Mouse (Mus musculus): Measurements from ENCODE around the gene Ppm1e.
"Not testable (repeated sequence)": the region's sequence is repeated elsewhere in the genome, so short reads cannot be mapped to it uniquely, and the experiment has no call there.

Gene Ppm1e

DNA sequence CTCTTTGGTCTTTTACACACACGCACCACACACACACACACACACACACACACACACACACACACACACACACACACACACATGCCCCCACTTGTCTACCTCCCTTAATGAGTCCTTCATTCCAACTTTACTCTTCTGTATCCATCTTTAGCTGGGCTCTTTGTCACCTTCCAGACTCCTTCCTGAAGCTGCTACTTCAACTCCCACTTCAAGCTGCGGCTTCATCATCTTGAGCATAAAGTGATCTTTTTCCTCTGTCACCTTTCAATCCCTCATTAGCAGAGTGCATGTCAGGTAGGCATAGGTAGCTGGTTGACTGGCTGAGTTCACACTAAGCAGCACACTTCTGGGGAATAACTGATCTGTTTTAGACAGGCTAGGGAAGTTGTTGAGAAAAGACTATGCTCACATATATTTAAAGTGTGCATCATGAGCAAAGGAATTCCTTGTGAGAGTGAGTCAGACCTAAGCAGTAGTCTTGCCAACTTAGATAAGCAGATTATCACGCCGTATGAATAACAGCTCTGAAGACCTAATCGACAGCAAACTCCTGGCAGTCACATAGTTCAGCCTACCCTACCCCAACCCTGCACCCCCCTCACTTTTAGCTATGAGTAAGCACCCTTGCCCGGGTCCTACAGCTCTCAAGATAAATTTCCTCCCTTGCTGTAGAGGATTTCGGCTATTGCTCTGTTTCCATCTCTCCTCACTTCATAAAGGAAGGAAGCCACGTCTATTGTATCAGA is 49.3 kb downstream of the Ppm1e start:
- DNase-seq, result no peak

DNA sequence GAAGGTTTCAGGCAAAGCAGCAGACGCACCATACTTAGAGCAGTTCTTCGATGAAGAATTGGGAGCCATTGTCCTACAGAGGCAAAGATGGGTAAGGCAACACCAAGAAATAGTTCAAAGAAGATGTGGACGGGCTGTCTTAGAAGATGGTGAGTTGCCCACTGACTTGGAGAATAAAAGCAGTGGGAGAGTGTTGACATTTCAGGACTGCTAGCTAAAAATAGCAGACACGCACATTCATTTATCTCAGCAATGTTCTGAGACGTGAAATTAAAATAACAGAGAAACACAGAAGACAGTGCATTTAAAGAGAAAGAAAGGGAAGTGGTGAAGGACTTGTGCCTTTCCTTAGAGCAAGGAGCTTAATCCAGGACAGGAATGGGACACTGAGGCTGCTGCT is 59.8 kb downstream of the Ppm1e start:
- DNase-seq, result no peak

DNA sequence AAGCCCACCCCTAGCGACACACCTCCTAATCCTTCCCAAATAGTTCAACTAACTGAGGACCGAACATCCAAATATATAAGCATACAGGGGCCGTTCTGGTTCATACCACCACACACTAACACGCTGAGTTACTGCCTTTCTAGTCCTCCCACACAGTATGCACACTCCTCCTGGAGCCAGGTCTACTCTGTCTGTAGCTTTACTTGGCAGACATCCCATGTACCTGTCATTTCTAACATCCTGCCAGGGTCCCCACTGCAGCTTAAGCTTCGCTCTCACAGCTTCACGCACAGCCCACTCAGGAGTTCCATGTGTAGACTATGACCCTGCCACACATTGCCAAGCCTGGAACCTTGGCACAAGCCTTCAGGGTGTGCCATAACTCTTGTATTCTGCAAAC is 62.4 kb downstream of the Ppm1e start:
- DNase-seq, result no peak

DNA sequence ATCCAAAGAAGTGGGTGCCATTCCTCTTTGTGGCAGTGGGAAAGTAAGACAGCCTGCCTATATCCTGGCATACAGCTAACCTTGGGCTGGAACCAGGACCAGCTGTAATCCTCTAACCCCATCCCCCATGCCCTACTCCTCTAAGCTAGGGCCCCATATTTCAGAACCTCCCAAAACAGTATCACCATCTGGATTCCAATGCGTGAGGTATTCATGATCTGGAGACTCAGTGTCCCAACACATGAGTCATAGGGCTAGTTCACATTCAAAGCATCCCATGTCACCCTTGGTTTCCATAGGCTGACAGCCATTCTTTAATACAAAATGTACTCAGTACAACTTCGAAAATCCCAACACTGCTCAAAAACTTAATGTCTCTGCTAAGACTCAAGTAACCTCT is 63.2 kb downstream of the Ppm1e start:
- no peak for DNase-seq

DNA sequence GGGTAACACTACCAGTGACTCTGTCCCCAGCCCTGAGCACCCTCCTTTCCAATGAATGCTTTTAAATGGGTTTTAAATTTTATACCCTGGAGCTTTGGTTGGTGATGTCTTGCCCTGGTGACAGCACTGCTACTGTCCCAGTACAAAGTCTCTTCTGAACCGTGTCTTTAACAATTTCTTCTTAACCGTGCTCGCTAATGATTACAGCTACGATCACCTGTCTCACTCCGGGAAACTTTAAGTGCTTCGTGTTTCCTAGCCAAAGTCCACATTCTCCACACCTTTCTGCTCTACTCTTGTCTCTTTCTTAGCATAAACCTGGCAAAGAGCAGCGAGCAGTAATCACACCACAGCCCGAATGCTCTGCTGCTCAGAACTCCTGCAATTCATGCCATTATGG is 69.5 kb downstream of the Ppm1e start:
- peak; percentile 52 for DNase-seq

DNA sequence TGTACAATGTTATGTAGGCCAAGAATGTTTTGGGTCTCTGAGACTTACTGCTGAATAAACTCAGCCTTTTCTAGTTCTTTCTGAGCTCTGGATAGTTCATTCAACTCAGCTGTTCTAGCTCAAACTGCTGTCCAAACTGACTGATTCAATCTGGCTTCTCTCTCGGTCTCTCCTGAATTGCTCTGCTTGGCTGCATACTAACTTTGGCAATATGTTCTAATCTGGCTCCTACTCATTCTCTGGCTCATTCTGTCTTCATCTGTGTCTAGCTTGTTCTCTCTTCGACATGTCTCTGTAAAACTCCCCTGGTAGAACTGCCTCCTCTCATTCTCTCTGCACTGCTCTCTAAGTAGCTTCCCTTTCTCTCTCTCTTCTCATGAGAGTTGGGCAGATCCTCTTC is 72.6 kb downstream of the Ppm1e start:
- no peak for DNase-seq

DNA sequence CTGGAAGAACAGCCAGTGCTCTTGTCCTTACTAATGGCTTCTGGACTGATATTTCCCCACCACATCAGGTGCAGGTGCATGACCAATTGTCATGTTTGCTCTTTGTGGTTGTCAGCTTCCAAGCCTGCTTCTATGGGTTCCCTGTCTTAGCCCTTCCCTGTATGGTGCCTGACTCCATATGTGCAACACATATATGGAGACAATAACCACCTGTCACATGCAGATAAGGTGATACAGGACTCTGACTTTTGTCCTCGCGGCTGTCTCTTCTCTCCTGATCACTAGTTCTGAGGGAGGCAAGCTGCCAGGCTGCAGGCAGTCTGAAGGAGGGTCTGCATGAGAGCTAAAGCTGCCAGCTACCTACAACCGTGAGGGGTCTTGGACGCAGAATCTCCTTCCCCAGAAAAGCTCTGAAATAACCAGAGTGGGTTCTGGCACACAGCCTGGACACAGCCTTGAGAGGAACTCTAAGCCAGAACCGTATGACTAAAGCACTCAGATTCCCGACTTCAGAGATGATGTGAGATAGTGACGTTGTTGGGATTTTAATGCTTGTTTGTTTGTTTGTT is 76.8 kb downstream of the Ppm1e start:
- no peak for DNase-seq

DNA sequence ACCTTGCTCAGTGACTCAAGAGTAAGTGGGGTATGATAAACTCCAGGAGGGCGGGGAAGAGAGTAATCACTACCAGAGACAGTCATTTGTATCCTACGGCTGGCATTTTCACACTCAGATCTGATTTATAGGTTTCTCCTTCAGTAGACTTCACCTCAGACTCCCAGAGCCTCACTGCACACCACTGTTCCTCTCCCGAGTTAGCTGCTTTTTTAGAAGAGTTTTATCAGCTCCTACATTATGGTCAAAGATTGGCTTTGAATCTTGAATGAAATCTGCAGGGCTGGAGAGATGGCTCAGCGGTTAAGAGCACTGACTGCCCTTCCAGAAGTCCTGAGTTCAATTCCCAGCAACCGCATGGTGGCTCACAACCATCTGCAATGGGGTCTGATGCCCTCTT is 79.4 kb downstream of the Ppm1e start:
- DNase-seq, result no peak

DNA sequence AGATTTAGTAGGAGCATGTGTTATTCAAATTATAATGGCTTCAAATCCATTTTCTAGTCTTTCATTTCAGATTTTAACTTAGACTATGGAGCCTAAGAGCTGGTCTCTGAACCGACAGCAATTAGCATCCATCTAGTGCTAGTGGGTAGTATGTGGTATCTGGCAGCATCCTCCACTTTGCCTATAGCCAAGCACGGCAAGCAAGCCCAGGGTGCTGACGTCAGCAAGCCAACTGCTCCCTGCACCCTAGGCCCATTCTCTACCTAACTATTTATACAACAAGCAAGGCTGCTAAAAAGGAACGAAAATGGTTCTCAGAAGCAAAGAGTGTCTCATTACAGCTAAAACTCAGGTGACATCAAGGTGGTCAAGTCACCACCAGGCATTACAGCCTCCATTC is 80.0 kb downstream of the Ppm1e start:
- DNase-seq, result no peak

DNA sequence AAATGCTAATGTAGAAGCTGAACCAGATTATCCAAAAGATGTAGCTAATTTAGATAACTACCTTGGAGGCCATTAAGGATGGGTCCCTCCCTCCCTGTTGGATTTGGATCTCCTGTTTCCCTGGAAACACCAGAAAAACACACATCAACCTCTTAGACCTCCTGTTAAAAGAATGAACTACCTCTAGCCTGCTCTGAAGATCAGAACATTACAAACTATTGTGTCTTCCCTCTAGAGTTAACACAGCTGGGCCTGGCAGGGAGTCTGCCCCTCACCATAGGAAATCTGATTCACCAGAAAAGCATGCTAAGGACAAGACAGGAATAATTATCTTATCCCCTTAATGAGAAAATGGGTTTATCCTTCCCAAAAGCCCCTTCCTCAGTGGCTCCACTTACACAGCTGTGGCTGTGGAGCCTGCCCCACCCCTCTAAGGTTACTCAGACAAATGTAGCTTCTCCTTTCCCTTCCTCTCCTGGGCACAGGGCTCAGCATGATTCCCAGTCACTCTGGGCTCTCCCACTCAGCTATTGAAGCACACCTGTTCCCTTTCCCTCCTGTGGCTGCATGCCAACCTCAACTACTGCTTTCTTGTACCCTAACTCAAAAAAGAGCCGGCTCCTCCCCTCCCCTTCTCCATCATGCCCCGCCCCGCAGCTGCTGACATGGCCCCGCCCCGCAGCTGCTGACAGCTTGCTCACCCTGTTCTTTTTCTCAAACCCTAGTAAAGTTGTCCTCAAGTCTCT is 82.4 kb downstream of the Ppm1e start:
- no peak for DNase-seq

DNA sequence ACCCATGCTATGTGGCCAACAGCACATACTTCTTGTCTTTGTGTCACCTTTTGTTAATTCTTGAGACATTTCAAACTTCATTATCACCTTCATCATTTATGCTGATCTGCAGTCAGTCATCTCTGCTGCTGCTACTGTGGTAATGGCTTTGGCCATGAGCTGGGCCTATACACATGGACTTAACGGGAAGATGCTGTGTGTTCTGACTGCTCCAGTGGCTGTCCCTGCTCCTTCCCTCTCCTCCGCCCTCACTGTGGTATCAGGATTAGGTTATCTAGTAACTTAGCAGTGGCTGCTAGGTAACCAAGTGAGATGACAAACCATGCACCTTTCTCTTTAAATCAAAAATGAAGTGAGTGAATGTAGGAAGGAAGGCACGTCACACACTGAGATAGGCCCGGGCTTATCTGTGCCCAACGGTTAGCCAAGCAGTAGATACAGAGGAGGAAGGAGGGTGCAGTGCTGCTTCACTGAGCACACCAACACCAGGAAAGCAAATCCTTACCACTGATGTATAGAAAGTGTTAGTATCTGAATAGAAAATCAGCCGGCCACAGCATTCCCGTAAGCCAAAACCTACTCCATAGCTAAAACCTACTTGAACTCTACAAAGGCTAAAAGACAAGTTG is 83.3 kb downstream of the Ppm1e start:
- no peak for DNase-seq

DNA sequence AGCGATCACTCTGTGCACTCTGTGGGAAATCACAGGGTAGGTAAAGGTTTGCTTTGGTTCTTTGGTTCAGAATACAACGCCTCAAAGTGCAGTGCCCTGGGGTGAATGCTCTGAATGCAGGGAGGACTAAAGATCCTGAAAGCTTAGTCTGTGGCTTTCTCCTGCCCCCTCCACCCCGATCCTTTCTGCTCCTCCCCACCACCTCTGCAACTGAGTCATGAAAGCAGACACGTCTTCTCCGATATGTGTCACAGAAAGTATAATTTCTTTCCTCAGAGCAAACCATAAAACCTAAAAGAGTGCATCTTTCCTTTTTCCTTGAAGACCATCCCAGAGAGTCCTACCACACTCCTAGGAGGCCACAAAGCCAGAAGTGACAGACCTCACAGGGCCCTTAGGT is 86.1 kb downstream of the Ppm1e start:
- no peak for DNase-seq

DNA sequence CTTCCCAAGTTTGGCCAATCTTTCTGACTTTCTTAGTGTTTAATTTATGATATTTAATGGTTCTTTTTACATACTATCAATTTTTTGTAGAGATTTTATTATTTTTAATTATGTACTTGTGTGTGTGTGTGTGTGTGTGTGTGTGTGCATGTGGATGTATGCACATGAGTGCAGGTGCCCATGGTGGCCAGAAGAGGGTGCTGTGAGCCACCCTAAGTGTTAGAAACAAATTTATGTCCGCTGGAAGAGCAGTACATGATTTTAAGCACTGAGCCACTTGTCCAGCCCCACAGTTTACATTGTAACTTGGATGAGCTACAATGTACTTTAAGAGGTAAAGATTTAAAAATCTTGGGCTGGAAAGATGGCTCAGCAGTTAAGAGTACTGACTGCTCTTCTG is 87.3 kb downstream of the Ppm1e start:
- no peak for DNase-seq

DNA sequence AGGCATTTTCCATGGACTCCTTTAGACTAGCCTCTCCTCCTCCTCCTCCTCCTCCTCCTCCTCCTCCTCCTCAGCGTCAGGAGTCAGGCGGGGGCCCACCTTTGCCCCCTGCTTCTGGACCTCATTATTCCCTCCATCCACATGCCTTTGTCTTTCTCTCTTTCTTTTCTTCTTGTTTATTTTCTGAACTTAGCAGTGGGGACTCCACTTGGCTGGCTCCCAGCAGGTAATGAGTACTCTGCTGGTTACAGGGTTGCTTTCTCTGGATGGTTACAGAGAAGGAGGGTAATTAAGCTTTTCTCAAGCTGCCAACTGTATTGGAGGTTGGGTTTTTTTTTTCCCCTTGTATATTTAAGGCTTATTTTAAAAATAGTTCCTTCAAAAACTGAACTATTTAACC is 87.9 kb downstream of the Ppm1e start:
- peak; percentile 39 for DNase-seq

DNA sequence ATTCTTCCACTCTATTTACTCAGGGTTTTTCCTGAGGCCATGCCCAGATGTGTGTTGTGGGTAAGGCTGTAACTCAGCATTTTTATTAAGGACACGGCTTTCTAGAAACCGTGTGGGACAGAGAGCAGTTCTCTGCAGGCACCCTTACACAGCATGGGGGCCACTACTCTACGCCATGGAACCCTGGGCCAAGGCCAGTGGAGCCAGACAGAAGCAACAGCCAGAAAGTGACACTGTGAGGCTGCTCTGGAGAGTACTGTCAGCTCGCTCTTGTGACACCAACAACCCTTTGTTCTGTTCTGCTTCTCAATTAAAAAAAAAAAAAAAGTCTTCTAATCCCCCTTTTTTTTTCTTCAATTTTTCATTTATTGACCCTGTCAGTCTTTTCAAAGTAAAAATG is 88.4 kb downstream of the Ppm1e start:
- DNase-seq, result no peak

DNA sequence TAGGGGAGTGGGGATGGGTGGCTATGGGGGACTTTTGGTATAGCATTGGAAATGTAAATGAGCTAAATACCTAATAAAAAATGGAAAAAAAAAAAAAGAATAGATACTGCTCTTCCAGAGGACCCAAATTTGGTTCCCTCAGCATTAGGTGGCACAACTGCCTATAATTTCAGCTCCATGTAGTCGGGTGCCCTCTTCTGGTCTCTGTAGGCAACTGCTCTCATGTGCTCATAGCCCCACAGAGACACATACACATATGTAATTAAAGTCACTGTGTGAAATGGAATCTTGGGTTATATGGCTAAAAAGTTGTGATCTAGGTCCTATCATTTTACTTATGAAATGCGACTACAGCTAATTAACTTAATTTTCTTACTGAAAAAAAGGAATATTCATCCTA is 90.0 kb downstream of the Ppm1e start:
- DNase-seq, result no peak

DNA sequence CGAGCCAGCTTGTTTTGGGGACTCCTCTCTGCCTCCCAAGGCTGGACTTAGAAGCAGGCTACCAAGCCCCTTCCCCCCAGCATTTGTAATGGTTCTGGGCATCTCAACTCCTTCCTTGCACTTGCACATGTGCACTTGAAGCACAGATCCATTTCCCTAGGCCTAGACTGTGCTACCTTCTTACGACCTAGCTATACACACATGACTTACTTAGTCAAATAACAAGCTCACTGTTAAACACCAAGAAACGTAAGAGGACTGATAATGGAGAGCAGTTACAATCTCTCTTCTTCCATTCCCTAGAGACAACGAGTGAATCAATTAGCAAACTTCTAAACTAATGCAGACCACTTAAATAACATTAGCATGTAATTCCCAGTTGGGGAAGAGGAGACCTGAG is 92.6 kb downstream of the Ppm1e start:
- DNase-seq, result no peak

DNA sequence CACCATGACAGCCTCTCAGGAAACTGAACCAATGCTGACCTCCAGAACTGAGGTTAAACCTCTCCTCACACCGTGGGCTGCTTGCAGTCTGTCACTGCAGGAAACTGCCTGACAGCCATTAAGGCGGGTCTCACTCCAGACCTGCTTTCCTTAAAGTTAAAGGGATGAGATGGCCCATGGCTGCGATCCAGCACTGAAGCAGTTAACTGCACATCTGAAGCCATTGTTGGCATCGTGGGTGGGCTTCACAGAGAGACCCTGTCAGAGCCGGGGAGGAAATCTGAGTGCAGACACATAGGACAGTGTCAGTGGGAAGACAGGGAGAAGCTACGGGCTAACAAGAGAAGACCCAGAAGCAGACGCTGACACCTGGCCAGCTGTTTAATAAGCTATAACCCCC is 94.9 kb downstream of the Ppm1e start:
- no peak for DNase-seq

DNA sequence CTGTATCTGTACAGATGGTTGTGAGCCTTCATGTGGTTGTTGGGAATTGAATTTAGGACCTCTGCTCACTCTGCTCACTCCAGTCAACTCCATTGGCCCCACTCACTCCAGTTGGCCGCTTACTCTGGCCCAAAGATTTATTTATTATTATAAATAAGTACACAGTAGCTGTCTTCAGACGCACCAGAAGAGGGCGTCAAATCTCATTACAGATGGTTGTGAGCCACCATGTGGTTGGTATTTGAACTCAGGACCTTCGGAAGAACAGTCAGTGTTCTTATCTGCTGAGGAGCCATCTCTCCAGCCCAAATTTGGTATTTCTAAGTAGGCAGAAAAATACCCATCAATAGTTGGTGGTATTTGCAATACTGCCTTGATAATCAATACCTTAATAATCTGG is 97.1 kb downstream of the Ppm1e start:
- DNase-seq, result not testable (repeated sequence)

DNA sequence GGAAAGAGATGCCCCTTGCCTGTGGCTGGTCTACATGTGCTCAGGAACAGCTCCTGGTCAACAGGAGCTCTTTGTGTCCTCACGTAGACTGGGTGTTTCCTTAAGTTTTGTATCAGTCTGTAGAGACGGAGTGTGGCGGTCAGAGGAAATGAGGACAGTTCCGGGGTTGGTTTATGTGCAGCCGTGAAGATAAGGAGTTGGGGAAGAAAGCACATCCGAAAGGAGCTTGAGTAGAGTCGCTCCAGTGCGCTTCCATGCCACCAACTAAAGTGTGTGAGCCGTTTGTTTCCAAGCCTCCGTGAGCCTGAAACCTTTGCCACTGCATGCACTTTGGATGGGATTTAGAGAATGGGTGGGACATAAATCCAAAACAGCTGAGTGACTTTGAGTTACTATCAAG is 99.0 kb downstream of the Ppm1e start:
- DNase-seq, result no peak

DNA sequence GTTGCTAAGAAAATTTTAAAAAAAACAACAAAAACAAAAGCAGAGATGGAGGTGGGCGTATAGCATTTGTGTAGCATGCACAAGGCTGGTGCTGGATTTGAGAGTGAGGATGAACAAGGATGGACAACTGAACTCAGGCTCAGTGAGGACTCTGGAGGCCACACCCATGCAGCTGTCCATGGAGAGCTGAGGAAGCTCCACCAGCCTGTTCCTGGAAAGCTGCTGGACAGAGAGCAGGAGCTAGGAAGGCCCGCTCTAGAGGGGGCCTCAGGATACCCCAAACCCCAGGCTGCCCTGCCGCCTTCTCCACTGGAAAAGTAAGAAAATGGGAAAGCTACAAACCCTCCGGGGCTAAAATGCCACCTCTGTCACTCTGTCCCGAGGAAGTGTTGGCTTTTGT is 101.5 kb downstream of the Ppm1e start:
- no peak for DNase-seq

DNA sequence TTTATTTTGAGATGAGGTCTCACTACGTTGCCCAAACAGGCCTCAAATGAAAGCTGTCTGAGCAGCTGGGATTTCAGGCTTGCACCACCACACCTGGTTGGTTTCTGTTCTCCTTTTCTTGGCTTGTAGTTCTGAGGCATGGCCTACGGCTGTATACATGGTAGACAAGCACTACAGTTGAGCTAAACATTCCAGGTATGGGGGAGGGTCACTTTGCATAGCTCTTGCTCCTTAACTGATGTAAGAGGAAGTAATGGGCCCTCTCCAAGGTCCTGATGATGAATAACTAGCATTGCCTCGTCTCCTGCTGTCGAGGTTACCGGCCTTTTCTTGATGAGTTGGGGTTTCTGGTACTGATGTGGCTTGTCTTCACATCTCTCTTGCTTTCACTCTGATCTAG is 104.7 kb downstream of the Ppm1e start:
- no peak for DNase-seq

DNA sequence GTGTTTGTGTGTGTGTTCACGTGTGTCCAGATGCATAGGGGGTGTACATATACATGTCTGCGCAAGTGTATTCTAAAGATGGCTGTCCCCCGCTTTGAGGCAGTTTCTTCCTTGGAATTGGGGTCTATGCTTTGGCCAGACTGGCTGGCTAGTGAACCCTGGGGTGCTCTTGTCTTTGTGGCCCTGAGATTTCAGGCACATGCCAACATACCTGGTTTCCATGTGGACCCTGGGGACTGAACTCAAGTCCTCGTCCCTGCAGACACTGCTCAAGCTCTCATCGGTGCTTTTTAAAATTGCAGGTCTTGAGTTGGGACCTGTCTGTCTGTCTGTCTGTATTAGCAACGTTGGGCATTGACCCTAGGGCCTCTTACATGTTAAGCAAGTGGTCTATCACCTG is 105.5 kb downstream of the Ppm1e start:
- no peak for DNase-seq

DNA sequence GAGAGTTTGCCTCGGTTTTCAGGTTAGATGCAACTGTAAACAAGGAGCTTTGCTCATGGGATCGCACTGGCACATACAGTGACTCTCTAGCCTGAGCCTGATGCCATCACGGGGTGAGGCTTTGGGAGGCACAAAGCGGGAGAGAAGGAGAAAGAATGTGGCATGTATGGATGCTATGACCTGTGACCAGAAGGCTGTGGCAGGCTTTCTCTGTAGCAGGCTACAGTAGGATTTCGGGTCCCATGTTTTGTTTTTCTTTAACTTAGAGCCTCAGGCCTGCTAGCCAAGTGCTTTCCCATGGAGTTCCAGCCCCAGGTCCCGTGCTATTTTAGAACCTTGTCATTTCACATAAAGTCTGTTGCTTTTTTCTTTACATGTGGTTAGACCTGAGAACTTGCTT is 108.7 kb downstream of the Ppm1e start:
- DNase-seq, result no peak

All from kidney, adult 11 months (tissue).